Mouse (Mus musculus) midbrain, embryonic 11.5 days (tissue): ENCODE measurements around the gene Klhl29. TPM values are rescaled to one million over a fixed set of nuclear protein-coding genes. Genes with fewer than 3 reads are reported as not detected.

Experiments used
- ATAC-seq: fragments of 200-750 bp; cut with Nextera tagmentation; 2 replicates; pipeline ENCODE4 v1.8.0; 2017; ENCODE audit warnings: moderate TSS enrichment, moderate library complexity; ENCODE audit not compliant: low FRiP score
- DNase-seq: peaks from one replicate; pipeline ENCODE4 v3.0.0; 2015; ENCODE audit warnings: low spot score; ENCODE audit errors: missing footprints
- H3K27ac ChIP-seq: fragments of 300-500 bp; sonication (generic); 2 replicates; pipeline ENCODE4 v1.5.1; 2014; ENCODE audit warnings: low read depth, low read length
- H3K27me3 ChIP-seq: fragments of 300-500 bp; sonication (generic); 2 replicates; pipeline ENCODE4 v1.6.1; 2014; ENCODE audit warnings: mild to moderate bottlenecking, low read length, moderate library complexity, mixed read lengths; ENCODE audit not compliant: control insufficient read depth, insufficient read depth
- H3K36me3 ChIP-seq: fragments of 300-500 bp; sonication (generic); 2 replicates; pipeline ENCODE4 v1.6.1; 2014; ENCODE audit warnings: mild to moderate bottlenecking, low read length, moderate library complexity, mixed read lengths; ENCODE audit not compliant: control insufficient read depth, insufficient read depth
- H3K4me1 ChIP-seq: fragments of 300-500 bp; sonication (generic); 2 replicates; pipeline ENCODE4 v1.6.1; 2014; ENCODE audit warnings: low read length; ENCODE audit not compliant: control insufficient read depth, insufficient read depth
- H3K4me2 ChIP-seq: fragments of 300-500 bp; sonication (generic); 2 replicates; pipeline ENCODE4 v1.6.1; 2014; ENCODE audit warnings: mild to moderate bottlenecking, moderate library complexity
- H3K4me3 ChIP-seq: fragments of 300-500 bp; sonication (generic); 2 replicates; pipeline ENCODE4 v1.5.1; 2014; ENCODE audit warnings: low read depth, low read length
- H3K9ac ChIP-seq: fragments of 300-500 bp; sonication (generic); 2 replicates; pipeline ENCODE4 v1.6.1; 2014; ENCODE audit warnings: low read length
- H3K9me3 ChIP-seq: fragments of 300-500 bp; sonication (generic); 2 replicates; pipeline ENCODE4 v1.6.1; 2016; ENCODE audit warnings: low read length; ENCODE audit not compliant: control insufficient read depth
- WGBS: fragments of 180-500 bp; shearing (Covaris S2); extraction: QIAGEN DNeasy Blood & Tissue Kit; methylation state at CpG from one replicate; pipeline ENCODE4 v1.1.7; 2014; 5-methylcytosine and 5-hydroxymethylcytosine counted together
- polyA plus RNA-seq: library from polyadenylated mRNA; unstranded; fragments of >200 nt; fragmentation: Nextera tagmentation; extraction: Ambion mirVana; gene quantifications from 2 replicates; pipeline ENCODE4 v1.2.1, GENCODE M21; 2014

Klhl29 gene
- polyA plus RNA-seq, 1 experiment from 2014 or later = 2.0 TPM

DNA sequence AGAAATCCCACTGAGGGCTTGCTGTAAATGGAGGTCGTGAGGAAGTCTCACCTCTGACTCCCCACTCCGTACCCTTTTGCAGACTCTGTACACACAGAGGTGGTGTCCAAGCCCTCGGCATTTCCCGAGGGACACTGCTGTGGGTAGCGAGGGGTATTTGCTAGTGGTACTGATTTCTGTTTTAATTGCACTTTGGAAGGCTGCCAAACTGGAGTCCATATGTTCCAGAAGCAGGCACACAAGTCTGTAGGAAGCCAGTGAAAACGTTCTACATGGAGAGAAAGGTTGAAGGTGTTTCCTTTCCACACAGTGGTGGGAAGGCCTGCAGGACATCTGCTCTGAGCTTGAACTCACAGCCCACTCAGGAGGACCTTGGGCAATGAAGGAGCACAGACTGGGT is 181.3 kb downstream of the Klhl29 start:
- no peak overlapping the region for H3K4me2 ChIP-seq
- no peaks in the 10 kb centered on the region for H3K9me3 ChIP-seq
- H3K27ac ChIP-seq = no peak overlapping the region
- DNase-seq (no peak), ATAC-seq (no peak)
- no peak overlapping the region for H3K9ac ChIP-seq
- peaks cover 23% of the 10 kb centered on the region for H3K4me1 ChIP-seq
- H3K36me3 ChIP-seq = no peaks in the 10 kb centered on the region
- WGBS = 75% methylated on average over 6 of the region's 6 CpGs
- no peaks in the 10 kb centered on the region for H3K27me3 ChIP-seq
- no peak overlapping the region for H3K4me3 ChIP-seq

DNA sequence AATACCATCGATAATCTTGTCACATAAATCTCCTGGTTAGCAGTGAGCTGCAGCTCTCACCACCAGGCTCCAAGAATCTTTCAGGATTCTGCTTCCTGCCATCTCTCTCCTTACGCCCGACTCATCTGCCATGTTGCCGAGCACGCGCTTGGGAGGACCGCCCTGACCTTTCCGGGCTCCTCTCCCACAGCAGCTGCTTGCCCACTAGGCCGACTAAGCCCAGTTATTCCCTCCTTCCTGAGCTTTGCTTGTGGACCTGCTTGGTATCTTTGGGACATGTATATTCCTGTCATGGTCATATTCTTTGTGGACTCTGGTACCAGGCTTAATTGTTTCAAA is 183.1 kb downstream of the Klhl29 start:
- 0 out of 2 replicates have a peak, but pooled peaks have one; percentile 19 for ATAC-seq
- WGBS = 51% methylated on average over 9 of the region's 9 CpGs
- Histone ChIP-seq H3K4me1 (peaks cover 32% of the 10 kb centered on the region), H3K4me3 (no peak overlapping the region), H3K9ac (no peak overlapping the region), H3K27ac (no peak overlapping the region), H3K36me3 (no peaks in the 10 kb centered on the region), H3K4me2 (no peak overlapping the region), H3K9me3 (no peaks in the 10 kb centered on the region), H3K27me3 (no peaks in the 10 kb centered on the region)
- DNase-seq = no peak

DNA sequence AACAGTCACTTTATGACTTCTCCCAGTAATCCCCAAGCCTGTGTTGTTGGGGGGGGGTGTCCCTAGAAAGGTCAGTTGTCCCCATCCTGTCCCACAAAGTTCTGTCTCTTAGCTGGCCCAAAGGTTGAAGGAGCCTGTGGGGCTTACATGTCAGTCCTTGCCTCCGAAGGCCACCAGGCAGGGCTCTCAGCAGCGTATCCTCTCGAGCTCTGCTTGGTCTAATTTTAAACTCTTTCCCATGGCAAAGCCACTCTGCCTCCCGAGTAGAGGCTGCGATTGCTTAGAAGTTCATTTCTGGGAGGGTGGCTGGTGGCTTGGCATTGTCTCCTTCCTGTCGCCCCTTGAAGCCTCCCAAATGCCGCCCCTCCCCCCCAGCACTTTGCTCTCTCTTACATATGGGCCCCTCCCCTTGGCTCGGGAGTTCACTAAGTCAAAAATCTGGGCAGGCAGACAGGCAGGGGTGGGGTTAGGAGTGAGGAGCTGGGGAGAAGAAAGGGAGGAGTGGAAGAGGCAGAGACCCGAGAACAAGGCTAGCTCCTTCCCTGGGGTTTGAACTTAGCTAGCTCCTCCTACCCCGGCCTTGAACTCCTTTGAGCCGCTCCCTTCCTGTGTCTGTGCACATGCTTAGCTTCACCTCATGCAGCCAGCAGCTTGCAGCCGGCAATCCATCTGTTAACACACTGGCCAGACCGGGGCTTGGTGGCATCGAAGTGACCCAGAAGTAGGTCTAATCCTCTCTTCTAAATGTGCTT is 183.7 kb downstream of the Klhl29 start:
- H3K9ac ChIP-seq = no peak overlapping the region
- H3K27ac ChIP-seq = peak overlapping the region; percentile 54
- H3K4me1 ChIP-seq = peaks cover 32% of the 10 kb centered on the region
- ATAC-seq = peak; percentile 55
- no peaks in the 10 kb centered on the region for H3K9me3 ChIP-seq
- no peaks in the 10 kb centered on the region for H3K36me3 ChIP-seq
- WGBS = 12% methylated on average over 14 of the region's 14 CpGs
- peak overlapping the region; percentile 13; the same call in 1 of the 2 replicates for H3K4me2 ChIP-seq
- H3K4me3 ChIP-seq = no peak overlapping the region
- no peaks in the 10 kb centered on the region for H3K27me3 ChIP-seq
- DNase-seq = peak; percentile 92

DNA sequence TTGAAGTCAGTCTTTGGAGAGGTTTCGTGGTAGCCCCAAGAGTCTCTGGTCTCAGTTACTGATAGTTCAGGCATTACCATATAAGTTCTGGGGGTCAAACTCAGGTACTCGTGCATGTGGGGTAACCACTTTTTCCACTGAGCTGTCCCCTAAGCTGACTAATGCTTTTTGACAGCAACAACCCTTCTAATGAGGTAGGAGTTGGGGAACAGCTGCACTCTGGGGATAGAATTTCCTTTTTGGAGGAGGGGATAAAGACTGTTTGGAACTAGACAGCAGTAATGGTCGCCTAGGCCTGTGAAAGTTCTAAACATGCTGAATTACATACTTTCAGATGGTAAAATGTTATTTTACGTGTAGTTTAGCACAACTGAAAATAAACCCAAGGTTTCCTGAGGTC is 184.3 kb downstream of the Klhl29 start:
- DNase-seq = no peak
- H3K27me3 ChIP-seq = no peaks in the 10 kb centered on the region
- H3K27ac ChIP-seq = no peak overlapping the region
- no peak for ATAC-seq
- no peak overlapping the region for H3K4me3 ChIP-seq
- no peak overlapping the region for H3K9ac ChIP-seq
- H3K9me3 ChIP-seq = no peaks in the 10 kb centered on the region
- peaks cover 32% of the 10 kb centered on the region for H3K4me1 ChIP-seq
- no peak overlapping the region for H3K4me2 ChIP-seq
- no peaks in the 10 kb centered on the region for H3K36me3 ChIP-seq
- 70% methylated on average over 4 of the region's 4 CpGs for WGBS

DNA sequence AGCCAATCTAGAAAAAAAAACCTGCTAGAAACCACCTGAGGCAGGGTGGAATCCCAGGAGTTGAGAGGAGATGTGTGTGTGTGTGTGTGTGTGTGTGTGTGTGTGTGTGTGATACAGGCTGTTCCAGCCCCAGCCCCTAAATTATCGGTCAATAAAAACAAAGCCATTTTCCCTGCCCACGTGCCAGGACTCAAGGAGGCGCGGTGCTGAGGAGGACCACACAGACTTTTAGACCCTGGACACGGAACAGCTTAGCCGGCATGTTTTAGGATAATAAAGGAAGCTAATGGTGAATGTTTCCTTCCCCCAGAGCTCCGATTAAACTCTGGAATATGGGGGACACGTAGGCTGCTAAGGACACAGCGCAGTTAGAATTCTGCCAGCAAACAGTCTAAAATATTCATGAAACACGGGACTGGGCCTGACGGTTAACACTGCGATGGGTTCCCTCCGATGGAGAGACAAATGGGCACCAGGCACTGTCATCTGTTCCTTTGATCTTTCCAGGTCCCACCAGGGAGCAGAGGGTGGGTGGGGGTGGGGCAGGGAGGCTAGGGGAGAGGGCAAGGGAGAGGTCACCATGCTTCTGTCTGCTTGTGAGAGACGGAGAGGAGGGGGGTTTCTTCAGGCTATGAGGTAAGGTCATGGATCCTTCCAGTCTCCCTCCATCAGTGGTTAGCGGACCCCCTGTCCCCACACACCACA is 185.9 kb downstream of the Klhl29 start:
- DNase-seq (peak; percentile 92), ATAC-seq (0 out of 2 replicates have a peak, but pooled peaks have one; percentile 8)
- Histone ChIP-seq H3K36me3 (no peaks in the 10 kb centered on the region), H3K27ac (no peak overlapping the region), H3K27me3 (no peaks in the 10 kb centered on the region), H3K4me1 (peaks cover 32% of the 10 kb centered on the region), H3K9me3 (no peaks in the 10 kb centered on the region), H3K9ac (no peak overlapping the region), H3K4me2 (no peak overlapping the region), H3K4me3 (no peak overlapping the region)
- 29% methylated on average over 15 of the region's 15 CpGs for WGBS

DNA sequence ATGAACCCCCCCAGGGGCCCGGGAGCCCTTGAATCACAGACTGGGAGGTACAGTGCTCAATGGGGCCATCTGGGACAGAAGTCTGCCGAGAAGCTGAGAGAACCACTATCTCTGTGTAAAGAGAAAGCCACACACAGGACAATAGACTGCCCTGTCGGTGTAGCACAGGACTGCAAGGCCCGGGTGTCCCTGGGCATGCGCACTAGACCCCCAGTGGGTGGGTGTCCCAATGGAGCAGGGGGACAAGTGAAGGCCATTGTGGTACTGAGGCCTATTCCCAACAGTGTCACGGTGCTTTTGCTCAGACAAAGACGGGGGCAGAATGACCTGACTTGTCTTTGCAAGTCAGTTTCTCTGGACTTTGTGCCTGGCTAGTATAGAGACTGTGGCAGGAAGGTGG is 186.6 kb downstream of the Klhl29 start:
- peak; percentile 95 for DNase-seq
- Histone ChIP-seq H3K9me3 (no peaks in the 10 kb centered on the region), H3K4me1 (peaks cover 27% of the 10 kb centered on the region), H3K27me3 (no peaks in the 10 kb centered on the region), H3K4me3 (no peak overlapping the region), H3K27ac (no peak overlapping the region), H3K36me3 (no peaks in the 10 kb centered on the region), H3K4me2 (no peak overlapping the region), H3K9ac (peak overlapping the region; percentile 9; the same call in 1 of the 2 replicates)
- 24% methylated on average over 7 of the region's 7 CpGs for WGBS
- ATAC-seq = peak; percentile 76

DNA sequence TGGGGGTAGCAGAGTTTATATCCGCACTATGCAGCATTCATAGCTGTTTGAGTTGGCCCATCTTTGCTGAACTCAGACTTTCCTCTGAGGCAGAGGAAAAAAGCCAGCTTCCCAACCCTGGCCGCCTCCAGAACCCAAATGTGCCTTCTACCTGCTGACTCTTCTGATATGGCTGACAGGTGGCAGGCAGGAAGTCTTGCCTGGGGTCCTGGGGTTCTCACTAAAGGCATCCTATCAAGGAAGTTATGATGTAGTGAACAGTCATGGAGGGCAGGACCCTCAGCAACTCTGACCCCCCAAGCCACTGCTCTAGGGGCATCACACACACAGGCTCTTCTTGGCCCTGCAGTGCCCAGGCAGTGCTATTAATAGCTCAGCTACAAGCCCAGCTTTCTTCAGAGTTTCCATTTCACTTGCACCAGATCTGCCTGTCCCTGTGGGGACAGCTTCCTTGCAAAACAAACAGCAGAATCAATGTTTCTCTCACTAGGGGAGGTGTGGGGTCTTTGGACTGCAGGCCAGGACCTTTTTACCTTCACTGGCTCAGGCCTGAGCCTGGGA is 187.6 kb downstream of the Klhl29 start:
- Histone ChIP-seq H3K36me3 (no peaks in the 10 kb centered on the region), H3K9me3 (no peaks in the 10 kb centered on the region), H3K4me1 (peaks cover 27% of the 10 kb centered on the region), H3K27ac (no peak overlapping the region), H3K9ac (no peak overlapping the region), H3K4me3 (no peak overlapping the region), H3K4me2 (no peak overlapping the region), H3K27me3 (no peaks in the 10 kb centered on the region)
- ATAC-seq (no peak), DNase-seq (no peak)
- 86% methylated on average over 2 of the region's 2 CpGs for WGBS

DNA sequence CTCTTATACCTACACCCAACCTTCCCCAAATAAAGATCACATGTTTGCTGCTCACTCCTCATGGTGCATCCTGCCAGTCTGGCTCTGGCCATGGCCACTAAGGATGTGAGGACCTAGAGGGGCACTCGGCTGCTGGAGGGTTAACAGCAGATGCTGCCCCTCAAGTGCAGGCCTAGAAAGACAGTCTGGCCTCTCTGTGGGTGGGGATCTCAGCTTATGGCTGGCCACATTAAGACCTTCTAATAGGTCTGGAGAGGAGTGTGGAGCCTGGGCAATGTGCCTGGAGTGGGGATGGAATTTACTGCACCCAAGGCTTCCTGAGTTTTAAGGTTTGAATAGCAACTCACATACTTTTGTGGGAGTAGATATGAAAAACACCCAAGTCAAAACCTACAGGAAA is 188.8 kb downstream of the Klhl29 start:
- H3K4me1 ChIP-seq = peaks cover 23% of the 10 kb centered on the region

DNA sequence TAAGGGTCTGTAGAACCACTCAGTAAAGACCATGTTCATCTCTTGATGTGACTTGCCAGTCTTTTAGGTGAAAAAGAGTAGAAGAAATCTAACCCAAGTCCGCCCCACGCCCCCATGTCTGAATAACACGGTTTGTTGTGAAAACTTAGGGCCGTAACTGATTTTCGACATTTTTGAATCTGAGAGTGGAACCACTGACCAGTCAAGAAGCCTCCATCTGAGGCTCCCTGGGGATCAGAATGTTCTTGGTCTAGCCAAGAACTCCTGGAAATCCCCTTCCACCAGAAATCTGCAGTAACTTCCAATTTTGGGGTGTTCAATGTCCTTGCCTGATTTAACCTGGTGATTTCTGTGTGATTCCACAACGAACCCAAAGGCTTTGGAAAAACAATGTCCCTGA is 189.9 kb downstream of the Klhl29 start:
- Histone ChIP-seq H3K36me3 (no peaks in the 10 kb centered on the region), H3K4me1 (peaks cover 21% of the 10 kb centered on the region), H3K27me3 (no peaks in the 10 kb centered on the region), H3K27ac (no peak overlapping the region), H3K9ac (no peak overlapping the region), H3K4me3 (no peak overlapping the region), H3K9me3 (no peaks in the 10 kb centered on the region), H3K4me2 (no peak overlapping the region)
- DNase-seq = no peak
- WGBS = 92% methylated on average over 6 of the region's 6 CpGs
- ATAC-seq = no peak

More for the DNA sequence above, 188.8 kb downstream of the Klhl29 start:
- 67% methylated on average over 1 of the region's 1 CpGs for WGBS
- ATAC-seq (no peak), DNase-seq (no peak)
- Histone ChIP-seq H3K4me2 (no peak overlapping the region), H3K9ac (no peak overlapping the region), H3K4me3 (no peak overlapping the region), H3K27ac (no peak overlapping the region), H3K27me3 (no peaks in the 10 kb centered on the region), H3K36me3 (no peaks in the 10 kb centered on the region), H3K9me3 (no peaks in the 10 kb centered on the region)
